Mouse (Mus musculus) forebrain, postnatal 0 days (tissue): ENCODE measurements around the gene Srrm3. TPM values are rescaled to one million over a fixed set of nuclear protein-coding genes. Genes with fewer than 3 reads are reported as not detected.

Experiments used
- ATAC-seq: fragments of 200-750 bp; cut with Nextera tagmentation; 2 replicates; pipeline ENCODE4 v1.8.0; 2017; ENCODE audit warnings: mild to moderate bottlenecking, moderate library complexity
- DNase-seq: peaks from one replicate; pipeline ENCODE4 v3.0.0-alpha.2; 2015
- H3K27ac ChIP-seq: fragments of 300-500 bp; sonication (generic); 2 replicates; pipeline ENCODE4 v1.5.1; 2014; ENCODE audit warnings: low read depth, mild to moderate bottlenecking, antibody characterized with exemption, low read length, moderate library complexity, mixed read lengths
- H3K27me3 ChIP-seq: fragments of 300-500 bp; sonication (generic); 2 replicates; pipeline ENCODE4 v1.6.1; 2014; ENCODE audit warnings: mild to moderate bottlenecking, low read length, mixed read lengths; ENCODE audit not compliant: insufficient read depth
- H3K36me3 ChIP-seq: fragments of 300-500 bp; sonication (generic); 2 replicates; pipeline ENCODE4 v1.6.1; 2014; ENCODE audit warnings: mild to moderate bottlenecking, moderate library complexity; ENCODE audit not compliant: insufficient read depth
- H3K4me1 ChIP-seq: fragments of 300-500 bp; sonication (generic); 2 replicates; pipeline ENCODE4 v1.6.1; 2014; ENCODE audit warnings: antibody characterized with exemption; ENCODE audit not compliant: insufficient read depth
- H3K4me2 ChIP-seq: fragments of 300-500 bp; sonication (generic); 2 replicates; pipeline ENCODE4 v1.6.1; 2014; ENCODE audit warnings: low read depth, mild to moderate bottlenecking, moderate library complexity
- H3K4me3 ChIP-seq: fragments of 300-500 bp; sonication (generic); 2 replicates; pipeline ENCODE4 v1.5.1; 2014; ENCODE audit warnings: low read depth, low read length, mixed read lengths
- H3K9ac ChIP-seq: fragments of 300-500 bp; sonication (generic); 2 replicates; pipeline ENCODE4 v1.6.1; 2014; ENCODE audit warnings: mild to moderate bottlenecking
- H3K9me3 ChIP-seq: fragments of 300-500 bp; sonication (generic); 2 replicates; pipeline ENCODE4 v1.6.1; 2016; ENCODE audit warnings: low read length
- CTCF ChIP-seq: sonication (generic); IDR thresholded peaks from 2 replicates; pipeline ENCODE4 v1.5.1; 2016; ENCODE audit warnings: antibody characterized with exemption, control low read depth, low read depth
- WGBS: fragments of 180-500 bp; shearing (Covaris S2); extraction: QIAGEN DNeasy Blood & Tissue Kit; methylation state at CpG from one replicate; pipeline ENCODE4 v1.1.7; 2014; 5-methylcytosine and 5-hydroxymethylcytosine counted together
- polyA plus RNA-seq: library from polyadenylated mRNA; unstranded; fragments of >200 nt; fragmentation: Nextera tagmentation; extraction: Ambion mirVana; gene quantifications from 2 replicates; pipeline ENCODE4 v1.2.1, GENCODE M21; 2015
- total RNA-seq: library from RNA; depleted of rRNA; stranded (reverse); fragments of >200 nt; gene quantifications from 2 replicates; pipeline ENCODE4 v1.2.3, GENCODE M21; 2014

Srrm3 gene
- total and polyA plus RNA-seq, 2 experiments from 2014 or later: 44.6 to 70.5 TPM

DNA sequence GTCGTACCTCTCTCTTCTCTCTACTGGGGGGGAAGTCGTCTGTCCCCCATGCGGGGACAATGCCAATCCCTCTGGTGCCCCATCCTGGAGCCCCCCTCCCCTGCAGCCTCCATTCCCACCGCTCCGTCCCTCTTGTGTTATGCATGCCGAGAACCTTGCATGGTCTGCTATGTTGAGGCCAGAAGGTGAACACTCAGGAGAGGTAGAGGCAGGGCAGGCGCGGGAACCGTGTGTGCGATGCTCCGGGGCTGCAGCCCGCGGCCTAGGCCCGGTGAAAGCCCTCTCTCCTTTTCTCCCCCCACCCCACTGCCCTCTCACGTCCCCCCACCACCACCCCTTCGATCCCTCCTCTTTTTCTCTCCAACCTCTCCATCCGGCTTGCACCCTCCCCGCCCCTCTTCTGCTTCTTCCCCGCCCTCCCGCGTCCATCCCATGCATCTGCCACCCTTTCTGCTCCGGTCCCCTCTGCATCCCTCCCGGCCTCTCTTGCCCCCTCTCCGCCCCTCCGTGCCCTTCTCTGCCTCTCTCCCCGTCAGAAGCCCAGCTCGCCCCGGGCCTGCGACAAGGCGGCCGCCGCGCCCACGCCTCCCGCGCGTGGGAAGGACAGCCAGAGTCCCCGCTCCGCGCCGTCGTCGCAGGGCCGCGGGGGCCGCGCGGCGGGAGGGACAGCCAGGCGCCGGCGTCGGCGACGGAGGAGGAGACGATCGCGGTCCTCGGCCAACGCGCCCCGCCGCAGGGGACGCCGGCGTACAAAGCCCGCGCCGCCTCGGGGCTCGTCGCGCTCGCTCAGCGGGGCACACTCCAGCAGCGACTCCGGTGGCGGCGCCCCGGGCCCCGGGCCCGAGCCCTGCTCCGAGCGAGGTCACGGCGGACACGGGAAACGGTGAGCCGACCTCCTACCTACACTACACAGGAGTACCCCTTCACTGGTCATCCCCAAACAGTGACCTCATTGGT, 61.2 kb downstream of the Srrm3 start:
- 3% methylated on average over 87 of the region's 89 CpGs for whole genome bisulfite sequencing
- H3K4me1 ChIP-seq: no peaks in the 10 kb centered on the region
- H3K4me2 ChIP-seq: peak overlapping the region; percentile 84
- peaks cover 2% of the 10 kb centered on the region; the same call in 1 of the 2 replicates for H3K9me3 ChIP-seq
- H3K27me3 ChIP-seq: peaks cover 17% of the 10 kb centered on the region
- H3K9ac ChIP-seq: peak overlapping the region; percentile 62
- peak; percentile 56 for DNase-seq
- H3K36me3 ChIP-seq: peaks cover 9% of the 10 kb centered on the region; the same call in 1 of the 2 replicates
- no peak overlapping the region for H3K27ac ChIP-seq
- H3K4me3 ChIP-seq: peak overlapping the region; percentile 44
- ATAC-seq: peak; percentile 66
- no peak for TF ChIP-seq CTCF

DNA sequence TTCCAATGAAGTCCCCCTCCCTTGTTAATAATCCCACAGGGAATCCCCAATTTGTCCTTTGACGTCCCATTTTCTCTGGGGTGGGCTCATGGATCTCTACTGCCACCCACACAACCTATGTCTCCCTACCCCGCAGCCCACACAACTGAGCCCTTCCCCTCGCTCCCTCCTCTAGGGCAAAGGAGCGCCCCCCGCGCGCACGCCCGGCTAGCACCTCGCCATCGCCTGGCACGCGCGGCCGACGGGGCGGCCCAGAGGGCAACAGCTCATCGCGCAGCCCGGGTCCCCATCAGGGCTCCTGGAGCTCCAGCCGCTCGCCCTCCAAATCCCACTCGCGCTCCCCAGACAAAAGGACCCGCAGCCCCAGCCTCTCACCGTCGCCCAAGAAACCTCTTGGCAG, 62.0 kb downstream of the Srrm3 start:
- no peak for DNase-seq
- Histone ChIP-seq H3K36me3 (peaks cover 12% of the 10 kb centered on the region; the same call in 1 of the 2 replicates), H3K27me3 (peaks cover 17% of the 10 kb centered on the region), H3K27ac (no peak overlapping the region), H3K4me1 (no peaks in the 10 kb centered on the region), H3K9me3 (peaks cover 2% of the 10 kb centered on the region; the same call in 1 of the 2 replicates), H3K4me2 (peak overlapping the region; percentile 84), H3K9ac (peak overlapping the region; percentile 62), H3K4me3 (peak overlapping the region; percentile 44)
- TF ChIP-seq CTCF: no peak
- 8% methylated on average over 27 of the region's 27 CpGs for WGBS
- ATAC-seq: no peak

DNA sequence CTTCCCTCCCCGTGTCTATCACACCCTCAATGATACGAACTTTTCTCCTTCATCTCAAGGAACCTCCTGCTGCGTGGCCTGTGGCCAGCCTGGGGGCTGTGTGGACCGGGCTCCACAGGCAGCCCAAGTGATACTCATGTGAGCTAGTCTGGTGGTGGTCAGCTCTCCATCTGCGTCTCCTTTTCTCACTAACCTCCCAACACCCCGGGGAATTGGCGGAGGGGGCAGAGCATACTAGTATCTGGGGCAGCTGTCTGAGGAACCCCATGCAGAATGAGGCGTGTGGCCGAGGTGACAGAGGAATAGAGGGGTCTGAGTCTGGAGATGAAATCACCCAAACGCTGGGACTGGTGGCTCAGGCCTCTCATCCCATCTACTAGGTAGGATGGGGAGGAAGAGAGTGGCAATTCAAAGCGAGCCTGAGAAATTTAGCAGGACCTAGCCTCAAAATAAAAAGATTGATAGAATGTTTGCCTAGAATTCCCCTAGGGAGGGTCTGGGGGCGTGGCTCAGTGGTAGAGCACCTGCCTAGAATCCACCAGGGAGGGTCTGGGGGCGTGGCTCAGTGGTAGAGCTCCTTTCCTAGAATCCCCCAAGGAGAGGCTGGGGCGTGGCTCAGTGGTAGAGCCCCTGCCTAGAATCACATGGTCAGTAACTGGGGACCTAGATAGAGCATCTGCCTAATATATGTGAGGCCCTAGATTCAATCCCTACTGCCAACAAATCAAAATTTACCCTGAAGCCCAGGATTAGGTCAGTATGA, 63.2 kb downstream of the Srrm3 start:
- 73% methylated on average over 14 of the region's 14 CpGs for WGBS
- Histone ChIP-seq H3K4me1 (no peaks in the 10 kb centered on the region), H3K4me2 (no peak overlapping the region), H3K9me3 (no peaks in the 10 kb centered on the region), H3K4me3 (no peak overlapping the region), H3K36me3 (peaks cover 14% of the 10 kb centered on the region; the same call in 1 of the 2 replicates), H3K9ac (no peak overlapping the region), H3K27ac (no peak overlapping the region), H3K27me3 (peaks cover 17% of the 10 kb centered on the region)
- no peak for TF ChIP-seq CTCF
- ATAC-seq (no peak), DNase-seq (no peak)

DNA sequence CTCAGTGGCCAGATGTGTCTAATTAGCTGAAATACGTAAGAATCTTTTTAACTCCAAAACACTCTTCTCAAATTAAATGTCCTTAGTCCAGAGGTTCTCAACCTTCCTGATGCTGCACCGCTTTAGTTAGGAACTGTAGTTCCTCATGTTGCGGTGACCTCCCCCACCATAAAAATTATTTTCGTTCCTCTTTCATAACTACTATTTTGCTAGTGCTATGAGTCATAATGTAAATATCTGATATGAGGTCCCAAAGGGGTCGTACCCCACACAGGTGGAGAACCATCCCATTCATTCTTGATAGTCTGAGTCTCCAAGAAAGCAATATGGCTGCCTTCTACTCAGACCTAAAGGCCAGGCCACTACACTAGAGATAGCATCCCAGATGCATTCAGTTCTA, 63.8 kb downstream of the Srrm3 start:
- DNase-seq (no peak), ATAC-seq (no peak)
- H3K4me3 ChIP-seq: no peak overlapping the region
- no peak overlapping the region for H3K4me2 ChIP-seq
- WGBS: 90% methylated on average over 5 of the region's 5 CpGs
- H3K27me3 ChIP-seq: peaks cover 17% of the 10 kb centered on the region
- peaks cover 14% of the 10 kb centered on the region; the same call in 1 of the 2 replicates for H3K36me3 ChIP-seq
- no peak overlapping the region for H3K27ac ChIP-seq
- no peak for TF ChIP-seq CTCF
- no peak overlapping the region for H3K9ac ChIP-seq
- no peaks in the 10 kb centered on the region for H3K4me1 ChIP-seq
- H3K9me3 ChIP-seq: no peaks in the 10 kb centered on the region

DNA sequence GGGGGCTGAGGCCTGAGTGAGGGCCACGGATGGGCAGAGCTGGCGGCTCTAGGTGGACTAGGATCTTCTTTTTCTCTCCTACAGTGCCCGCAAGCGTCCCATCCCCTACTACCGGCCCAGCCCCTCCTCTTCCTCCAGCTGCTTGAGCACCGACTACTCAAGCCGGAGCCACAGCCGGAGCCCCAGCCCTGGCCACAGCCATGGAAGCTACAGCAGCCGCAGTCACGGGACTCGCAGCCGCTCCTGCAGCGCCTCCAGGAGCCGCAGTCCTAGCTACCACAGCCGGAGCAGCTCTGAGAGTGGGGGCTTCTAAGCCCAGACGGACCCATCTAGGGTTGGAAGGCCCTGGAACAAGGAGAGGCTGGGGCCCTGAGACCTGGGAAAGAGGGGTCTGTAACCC, 66.3 kb downstream of the Srrm3 start:
- DNase-seq (no peak), ATAC-seq (no peak)
- Histone ChIP-seq H3K4me2 (no peak overlapping the region), H3K27ac (no peak overlapping the region), H3K4me3 (no peak overlapping the region), H3K27me3 (peaks cover 11% of the 10 kb centered on the region), H3K36me3 (peaks cover 14% of the 10 kb centered on the region; the same call in 1 of the 2 replicates), H3K4me1 (no peaks in the 10 kb centered on the region), H3K9ac (no peak overlapping the region), H3K9me3 (no peaks in the 10 kb centered on the region)
- 15% methylated on average over 15 of the region's 16 CpGs for WGBS
- no peak for TF ChIP-seq CTCF

DNA sequence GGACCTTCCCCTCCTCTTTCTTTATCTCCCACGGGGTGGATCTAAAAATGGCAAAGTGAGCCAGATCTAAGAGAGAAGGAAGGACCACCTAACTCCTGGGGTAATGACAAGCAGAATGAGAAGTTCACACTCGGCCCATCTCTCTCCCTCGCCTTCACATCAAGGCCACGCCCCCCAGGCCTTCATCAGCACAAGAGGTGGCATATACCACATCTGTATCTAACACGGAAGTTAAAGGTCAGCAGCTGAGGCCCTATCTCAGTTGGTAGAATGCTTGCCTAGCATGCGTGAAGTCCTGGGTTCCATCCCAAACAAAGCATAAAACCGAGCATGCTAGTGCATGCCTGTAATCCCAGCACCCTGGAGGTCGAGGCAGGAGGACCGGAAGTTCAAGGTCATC, 67.1 kb downstream of the Srrm3 start:
- H3K4me2 ChIP-seq: no peak overlapping the region
- DNase-seq: no peak
- no peak overlapping the region for H3K4me3 ChIP-seq
- 65% methylated on average over 9 of the region's 9 CpGs for WGBS
- no peak overlapping the region for H3K27ac ChIP-seq
- H3K27me3 ChIP-seq: peaks cover 7% of the 10 kb centered on the region
- no peak for ATAC-seq
- H3K4me1 ChIP-seq: no peaks in the 10 kb centered on the region
- no peak for TF ChIP-seq CTCF
- no peak overlapping the region for H3K9ac ChIP-seq
- no peaks in the 10 kb centered on the region for H3K9me3 ChIP-seq
- H3K36me3 ChIP-seq: peaks cover 14% of the 10 kb centered on the region; the same call in 1 of the 2 replicates

DNA sequence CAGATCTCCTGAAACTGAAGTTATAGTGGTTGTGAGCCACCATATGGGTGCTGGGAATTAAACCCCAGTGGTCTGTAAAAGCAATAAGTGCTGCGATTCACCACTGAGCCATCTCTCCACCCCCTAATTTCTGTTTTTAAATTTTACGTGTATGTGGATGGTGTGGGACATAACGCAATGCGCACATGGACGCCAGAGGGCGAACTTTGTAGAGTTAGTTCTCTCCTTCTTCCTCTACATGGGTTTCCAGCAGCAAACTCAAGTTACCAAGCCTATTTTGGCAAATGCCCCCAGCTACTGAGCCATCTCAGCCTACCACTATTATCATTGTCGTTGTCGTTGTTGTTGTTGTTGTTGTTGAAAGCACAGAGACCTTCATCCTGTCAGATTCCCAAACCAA, 70.5 kb downstream of the Srrm3 start:
- peak; percentile 71 for TF ChIP-seq CTCF
- 13% methylated on average over 8 of the region's 8 CpGs for WGBS
- ATAC-seq: peak; percentile 61
- Histone ChIP-seq H3K4me1 (no peaks in the 10 kb centered on the region), H3K9ac (0 out of 2 replicates have a peak overlapping the region, but pooled peaks have one; percentile 42), H3K4me3 (peak overlapping the region; percentile 30), H3K27ac (0 out of 2 replicates have a peak overlapping the region, but pooled peaks have one; percentile 9), H3K36me3 (peaks cover 6% of the 10 kb centered on the region; the same call in 1 of the 2 replicates), H3K27me3 (no peaks in the 10 kb centered on the region), H3K4me2 (peak overlapping the region; percentile 60), H3K9me3 (no peaks in the 10 kb centered on the region)
- DNase-seq: peak; percentile 84
